Mouse (Mus musculus) heart, adult 2 months (tissue): ENCODE measurements around the gene Zfp365. TPM values are rescaled to one million over a fixed set of nuclear protein-coding genes. Genes with fewer than 3 reads are reported as not detected.

Experiments used
- DNase-seq, 2 experiments: peaks; one replicate each; pipeline ENCODE4 v3.0.0; 2021
- H3K27ac ChIP-seq: fragments of 200-600 bp; 2 replicates; pipeline ENCODE4 v1.8.1; 2022
- H3K27me3 ChIP-seq: fragments of 200-500 bp; 2 replicates; pipeline ENCODE4 v1.6.1; 2012; ENCODE audit warnings: mild to moderate bottlenecking, low read length, inconsistent platforms, mixed read lengths; ENCODE audit not compliant: control insufficient read depth, insufficient read depth
- H3K36me3 ChIP-seq: fragments of 200-500 bp; 2 replicates; pipeline ENCODE4 v1.6.1; 2012; ENCODE audit warnings: low read length, inconsistent platforms; ENCODE audit not compliant: control insufficient read depth, insufficient read depth
- H3K4me1 ChIP-seq: fragments of 200-500 bp; 2 replicates; pipeline ENCODE4 v1.6.1; 2011; ENCODE audit warnings: low read length; ENCODE audit not compliant: control insufficient read depth, insufficient read depth
- H3K4me3 ChIP-seq: fragments of 200-600 bp; 2 replicates; pipeline ENCODE4 v1.8.1; 2022
- H3K79me2 ChIP-seq: fragments of 200-500 bp; replicated peaks from 2 replicates; pipeline ENCODE4 v1.6.1; 2012; ENCODE audit warnings: mild to moderate bottlenecking, inconsistent platforms, low read length, moderate library complexity, mixed read lengths; ENCODE audit not compliant: control insufficient read depth, insufficient read depth
- H3K9ac ChIP-seq: fragments of 200-500 bp; 2 replicates; pipeline ENCODE4 v1.6.1; 2012; ENCODE audit warnings: low read depth, mild to moderate bottlenecking, control low read depth, inconsistent platforms, low read length, mixed read lengths
- CTCF ChIP-seq: fragments of 200-600 bp; IDR thresholded peaks from 2 replicates; pipeline ENCODE4 v1.8.1; 2022; ENCODE audit warnings: antibody characterized with exemption, mild to moderate bottlenecking, moderate library complexity
- EP300 ChIP-seq: fragments of 200-500 bp; IDR thresholded peaks from 2 replicates; pipeline ENCODE4 v1.6.1; 2011; ENCODE audit warnings: low read depth, low read length, control low read depth; ENCODE audit not compliant: insufficient read depth
- POLR2A ChIP-seq: fragments of 200-500 bp; IDR thresholded peaks from 2 replicates; pipeline ENCODE4 v1.6.1; 2011; ENCODE audit warnings: mild to moderate bottlenecking, low read depth, low read length, control low read depth; ENCODE audit not compliant: insufficient read depth
- WGBS: fragments of 180-500 bp; shearing (Covaris S2); methylation state at CpG from one replicate; pipeline ENCODE4 v1.1.7; 2018; 5-methylcytosine and 5-hydroxymethylcytosine counted together
- intact Hi-C: fragments of 180-260 bp; cut with DNase I; formaldehyde crosslinking; loops from one replicate; pipeline ENCODE4 v1.15.1; 2025
- polyA plus RNA-seq: library from polyadenylated mRNA; depleted of rRNA; stranded (reverse); fragments of >200 nt; gene quantifications from 2 replicates; pipeline ENCODE4 v1.2.3, GENCODE M21; 2012
- total RNA-seq, 2 experiments: library from RNA; stranded (reverse); gene quantifications; 2 replicates each; pipeline ENCODE4 v1.2.3; 2021

Zfp365 gene
- total and polyA plus RNA-seq, 3 experiments, result 0.34 to 0.66 (median 0.39) TPM

- Histone ChIP-seq H3K27me3 (no peaks in the 10 kb centered on the region), H3K9ac (no peak overlapping the region), H3K27ac (no peak overlapping the region), H3K79me2 (no peaks in the 10 kb centered on the region), H3K36me3 (no peaks in the 10 kb centered on the region), H3K4me3 (no peak overlapping the region), H3K4me1 (no peaks in the 10 kb centered on the region)
- 41% methylated on average over 6 of the region's 6 CpGs for WGBS
- intact Hi-C loops, result no loop called here
- TF ChIP-seq CTCF, result no peak
- DNase-seq, result no peak
Observed at GRCm38 (mm10) chr10:67852411-67852810, 60.1 kb downstream of the Zfp365 start.

- 83% methylated on average over 6 of the region's 6 CpGs for WGBS
Observed at GRCm38 (mm10) chr10:67851079-67851478, 61.4 kb downstream of the Zfp365 start.

DNA sequence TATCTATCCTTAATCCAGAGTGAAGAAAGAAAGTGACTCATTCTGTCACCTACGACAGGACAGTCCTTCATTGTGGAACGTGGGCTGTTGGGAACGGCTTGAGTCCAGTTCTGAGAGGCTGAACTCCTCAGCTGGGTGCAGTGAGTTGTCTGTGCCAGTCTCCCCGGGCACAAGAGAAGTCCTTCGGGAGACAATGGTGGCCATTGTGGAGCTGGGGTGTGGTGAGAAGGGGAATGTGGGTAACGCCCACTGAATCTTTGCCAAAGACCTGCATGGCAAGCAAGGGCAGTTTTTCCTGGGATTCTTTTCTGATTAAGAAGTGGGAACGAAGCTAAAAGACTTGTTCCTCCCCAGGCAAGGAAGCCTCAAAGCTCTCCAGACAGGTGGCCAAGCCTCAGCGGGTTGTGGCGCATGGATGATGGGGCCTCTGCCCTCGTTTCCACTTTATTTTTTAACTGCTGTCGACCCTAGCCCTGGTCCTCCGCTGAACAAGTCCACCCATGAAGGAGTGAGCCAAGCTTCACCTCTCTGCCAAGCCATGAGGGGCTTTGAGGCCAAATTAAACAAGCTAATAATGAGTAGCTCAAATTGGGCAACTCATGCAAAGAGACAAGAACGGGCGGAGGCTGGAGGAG lies 66.3 kb downstream of the Zfp365 start:
- Histone ChIP-seq H3K4me1 (no peaks in the 10 kb centered on the region), H3K27ac (no peak overlapping the region), H3K27me3 (no peaks in the 10 kb centered on the region), H3K9ac (no peak overlapping the region), H3K4me3 (no peak overlapping the region), H3K79me2 (no peaks in the 10 kb centered on the region), H3K36me3 (no peaks in the 10 kb centered on the region)
- TF ChIP-seq CTCF, result no peak
- TF ChIP-seq EP300, result no peak
- no peak for TF ChIP-seq POLR2A
- intact Hi-C loops, result no loop called here
- 63% methylated on average over 14 of the region's 14 CpGs for WGBS
- no peak for DNase-seq

More at GRCm38 (mm10) chr10:67851079-67851478, 61.4 kb downstream of the Zfp365 start:
- intact Hi-C loops, result no loop called here
- Histone ChIP-seq H3K36me3 (no peaks in the 10 kb centered on the region), H3K4me3 (no peak overlapping the region), H3K9ac (no peak overlapping the region), H3K27ac (no peak overlapping the region), H3K27me3 (no peaks in the 10 kb centered on the region), H3K4me1 (no peaks in the 10 kb centered on the region), H3K79me2 (no peaks in the 10 kb centered on the region)
- TF ChIP-seq POLR2A, result no peak
- TF ChIP-seq CTCF, result no peak
- no peak for TF ChIP-seq EP300
- no peak for DNase-seq

DNA sequence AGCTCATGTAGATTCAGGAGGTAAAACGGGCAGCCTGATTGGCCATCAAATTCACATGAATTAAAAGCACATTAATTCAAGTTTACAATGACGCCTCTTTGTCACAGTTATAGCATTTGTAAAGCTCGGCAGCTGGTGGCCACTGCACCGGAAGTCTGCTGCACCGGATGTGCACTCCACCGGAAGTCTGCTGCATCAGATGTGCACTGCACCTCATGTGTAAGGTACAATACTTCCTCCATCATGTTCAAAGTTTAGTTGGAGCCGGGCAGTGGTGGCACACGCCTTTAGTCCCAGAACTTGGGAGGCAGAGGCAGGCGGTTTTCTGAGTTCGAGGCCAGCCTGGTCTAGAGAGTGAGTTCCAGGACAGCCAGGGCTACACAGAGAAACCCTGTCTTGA lies 70.9 kb downstream of the Zfp365 start:
- Histone ChIP-seq H3K27ac (no peak overlapping the region), H3K4me1 (no peaks in the 10 kb centered on the region), H3K9ac (no peak overlapping the region), H3K79me2 (no peaks in the 10 kb centered on the region), H3K27me3 (no peaks in the 10 kb centered on the region), H3K36me3 (no peaks in the 10 kb centered on the region), H3K4me3 (no peak overlapping the region)
- TF ChIP-seq POLR2A, result no peak
- no peak for TF ChIP-seq EP300
- no peak for TF ChIP-seq CTCF
- intact Hi-C loops, result no loop called here
- 82% methylated on average over 10 of the region's 10 CpGs for WGBS
- DNase-seq, result no peak

- TF ChIP-seq POLR2A (no peak), EP300 (no peak), CTCF (no peak)
- DNase-seq, result no peak
- H3K36me3 ChIP-seq, result no peaks in the 10 kb centered on the region
- 85% methylated on average over 4 of the region's 4 CpGs for WGBS
- no peak overlapping the region for H3K9ac ChIP-seq
- H3K4me3 ChIP-seq, result no peak overlapping the region
- no peaks in the 10 kb centered on the region for H3K4me1 ChIP-seq
- intact Hi-C loops, result no loop called here
- no peak overlapping the region for H3K27ac ChIP-seq
- no peaks in the 10 kb centered on the region for H3K27me3 ChIP-seq
- H3K79me2 ChIP-seq, result no peaks in the 10 kb centered on the region
Observed at GRCm38 (mm10) chr10:67840735-67841134, 71.7 kb downstream of the Zfp365 start.

- H3K36me3 ChIP-seq, result no peaks in the 10 kb centered on the region
- no peak overlapping the region for H3K27ac ChIP-seq
- H3K4me3 ChIP-seq, result no peak overlapping the region
- H3K4me1 ChIP-seq, result no peaks in the 10 kb centered on the region
- peak in 1 of 2 experiments; percentile 20 for DNase-seq
- H3K9ac ChIP-seq, result no peak overlapping the region
- TF ChIP-seq CTCF (no peak), POLR2A (no peak), EP300 (no peak)
- H3K79me2 ChIP-seq, result no peaks in the 10 kb centered on the region
- intact Hi-C loops, result no loop called here
- WGBS, result 60% methylated on average over 3 of the region's 3 CpGs
- no peaks in the 10 kb centered on the region for H3K27me3 ChIP-seq
Observed at GRCm38 (mm10) chr10:67839156-67839555, 73.3 kb downstream of the Zfp365 start.
